Mouse (Mus musculus) heart, adult 9 months (tissue): ENCODE measurements around the gene Ank3.
A peak's percentile ranks its signal among the peaks of the same experiment; 100 is the strongest.
"Not testable (repeated sequence)": the region's sequence is repeated elsewhere in the genome, so short reads cannot be mapped to it uniquely, and the experiment has no call there.

ENCODE experiments used
- DNase-seq, 2 experiments: peaks; one replicate each; pipeline ENCODE4 v3.0.0; 2022; ENCODE audit warnings: low spot score in 2 of 2

The Ank3 gene

GRCm38 (mm10) chr10:69899788-69900187 lies 501.2 kb downstream of the Ank3 start:
- DNase-seq, result no peak

GRCm38 (mm10) chr10:69902024-69902423 lies 503.5 kb downstream of the Ank3 start:
- no peak for DNase-seq

GRCm38 (mm10) chr10:69904321-69904720 lies 505.7 kb downstream of the Ank3 start:
- DNase-seq, result no peak

- DNase-seq, result no peak
Observed at GRCm38 (mm10) chr10:69907795-69908764, 509.5 kb downstream of the Ank3 start.

- no peak for DNase-seq
Observed at GRCm38 (mm10) chr10:69909856-69910255, 511.3 kb downstream of the Ank3 start.

- peak; percentile 34 to 69 for DNase-seq
Observed at GRCm38 (mm10) chr10:69910304-69910703, 511.7 kb downstream of the Ank3 start.

- not testable (repeated sequence) for DNase-seq
Observed at GRCm38 (mm10) chr10:69910726-69911125, 512.2 kb downstream of the Ank3 start.

- no peak for DNase-seq
Observed at GRCm38 (mm10) chr10:69915566-69915965, 517.0 kb downstream of the Ank3 start.

GRCm38 (mm10) chr10:69916205-69916604 lies 517.6 kb downstream of the Ank3 start:
- no peak for DNase-seq

GRCm38 (mm10) chr10:69916689-69917435 lies 518.3 kb downstream of the Ank3 start:
- DNase-seq, result peak; percentile 16 to 49

- no peak for DNase-seq
Observed at GRCm38 (mm10) chr10:69917711-69918110, 519.1 kb downstream of the Ank3 start.

GRCm38 (mm10) chr10:69918461-69919151 lies 520.0 kb downstream of the Ank3 start:
- no peak for DNase-seq

GRCm38 (mm10) chr10:69919152-69919492 lies 520.5 kb downstream of the Ank3 start:
- no peak for DNase-seq

- no peak for DNase-seq
Observed at GRCm38 (mm10) chr10:69919746-69920145, 521.2 kb downstream of the Ank3 start.

GRCm38 (mm10) chr10:69922076-69922475 lies 523.5 kb downstream of the Ank3 start:
- no peak for DNase-seq

- DNase-seq, result no peak
Observed at GRCm38 (mm10) chr10:69923801-69924200, 525.2 kb downstream of the Ank3 start.

GRCm38 (mm10) chr10:69924321-69924720 lies 525.7 kb downstream of the Ank3 start:
- DNase-seq, result peak; percentile 51 to 68

GRCm38 (mm10) chr10:69924845-69925244 lies 526.3 kb downstream of the Ank3 start:
- no peak for DNase-seq

GRCm38 (mm10) chr10:69925285-69926157 lies 526.9 kb downstream of the Ank3 start:
- peak; percentile 57 to 61 for DNase-seq

GRCm38 (mm10) chr10:69926158-69926882 lies 527.7 kb downstream of the Ank3 start:
- no peak for DNase-seq
